Mouse (Mus musculus) heart, embryonic 12.5 days (tissue): ENCODE measurements around the gene Mtx2. TPM values are rescaled to one million over a fixed set of nuclear protein-coding genes. Genes with fewer than 3 reads are reported as not detected.

ENCODE experiments used
- ATAC-seq: fragments of 200-750 bp; cut with Nextera tagmentation; 2 replicates; pipeline ENCODE4 v1.8.0; 2017; ENCODE audit warnings: moderate TSS enrichment, moderate library complexity; ENCODE audit not compliant: insufficient number of reproducible peaks, low FRiP score
- H3K27ac ChIP-seq: fragments of 300-500 bp; sonication (generic); 2 replicates; pipeline ENCODE4 v1.5.1; 2016; ENCODE audit warnings: mild to moderate bottlenecking, moderate library complexity; ENCODE audit not compliant: poor library complexity, severe bottlenecking
- H3K27me3 ChIP-seq: fragments of 300-500 bp; sonication (generic); replicated peaks from 2 replicates; pipeline ENCODE4 v1.6.1; 2016; ENCODE audit warnings: mild to moderate bottlenecking, moderate library complexity
- H3K36me3 ChIP-seq: fragments of 300-500 bp; sonication (generic); 2 replicates; pipeline ENCODE4 v1.6.1; 2016; ENCODE audit warnings: mild to moderate bottlenecking, moderate library complexity
- H3K4me1 ChIP-seq: fragments of 300-500 bp; sonication (generic); replicated peaks from 2 replicates; pipeline ENCODE4 v1.6.1; 2016; ENCODE audit warnings: mild to moderate bottlenecking
- H3K4me2 ChIP-seq: fragments of 300-500 bp; sonication (generic); 2 replicates; pipeline ENCODE4 v1.6.1; 2016; ENCODE audit warnings: mild to moderate bottlenecking, moderate library complexity
- H3K4me3 ChIP-seq: fragments of 300-500 bp; sonication (generic); 2 replicates; pipeline ENCODE4 v1.5.1; 2016; ENCODE audit warnings: mild to moderate bottlenecking
- H3K9ac ChIP-seq: fragments of 300-500 bp; sonication (generic); 2 replicates; pipeline ENCODE4 v1.6.1; 2016; ENCODE audit warnings: mild to moderate bottlenecking, moderate library complexity
- H3K9me3 ChIP-seq: fragments of 300-500 bp; sonication (generic); replicated peaks from 2 replicates; pipeline ENCODE4 v1.6.1; 2016; ENCODE audit warnings: mild to moderate bottlenecking, moderate library complexity
- WGBS: fragments of 180-500 bp; shearing (Covaris S2); methylation state at CpG from one replicate; pipeline ENCODE4 v1.1.7; 2016; 5-methylcytosine and 5-hydroxymethylcytosine counted together
- polyA plus RNA-seq: library from polyadenylated mRNA; unstranded; fragments of >200 nt; fragmentation: Nextera tagmentation; extraction: Ambion mirVana; gene quantifications from 2 replicates; pipeline ENCODE4 v1.2.1, GENCODE M21; 2016

The Mtx2 gene
- polyA plus RNA-seq, 1 experiment from 2014 or later: 168 TPM

DNA sequence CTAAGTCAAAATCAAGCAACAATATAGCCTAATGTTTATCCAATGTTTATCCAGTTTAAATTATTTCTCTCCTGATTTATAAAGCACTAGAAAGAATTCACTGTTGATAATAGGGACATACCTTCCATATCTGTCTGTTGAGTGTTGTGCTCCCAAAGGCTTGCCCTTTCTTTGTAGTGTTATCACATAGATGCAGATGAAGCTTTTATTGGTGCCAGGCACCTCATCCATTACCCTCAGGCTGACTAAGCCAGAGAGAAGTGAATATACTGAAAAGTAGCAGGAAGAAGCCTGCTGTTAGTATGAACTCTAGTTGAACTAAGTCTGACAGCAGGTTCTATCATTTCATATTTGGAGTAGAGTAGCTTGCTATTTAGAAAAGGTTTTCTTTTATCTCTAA, 39.8 kb downstream of the Mtx2 start:
- no peak for ATAC-seq
- H3K9me3 ChIP-seq: peaks cover 4% of the 10 kb centered on the region

DNA sequence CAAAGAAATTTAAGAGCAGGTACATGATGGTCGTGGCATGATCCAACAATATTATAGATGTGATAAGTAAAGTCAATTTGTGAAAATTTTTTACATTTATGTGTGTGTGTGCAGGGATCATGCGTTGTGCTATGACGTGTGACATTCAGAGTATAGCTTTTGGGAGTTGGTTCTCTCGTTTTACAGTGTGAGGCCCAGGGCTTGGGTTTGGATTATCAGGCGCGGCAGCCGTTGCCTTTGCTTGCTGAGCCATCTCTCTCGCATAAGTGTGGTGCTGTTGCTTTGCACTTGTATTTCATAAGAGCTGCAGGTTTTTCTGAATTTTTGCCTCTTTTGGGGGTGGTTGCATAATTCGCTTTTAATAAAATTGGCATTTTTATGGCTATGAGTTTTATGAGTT, 48.4 kb downstream of the Mtx2 start:
- no peak overlapping the region for H3K9ac ChIP-seq
- H3K4me1 ChIP-seq: peaks cover 5% of the 10 kb centered on the region; the same call in 1 of the 2 replicates
- H3K36me3 ChIP-seq: peaks cover 34% of the 10 kb centered on the region
- no peak overlapping the region for H3K4me2 ChIP-seq
- WGBS: 85% methylated on average over 9 of the region's 9 CpGs
- H3K27ac ChIP-seq: no peak overlapping the region
- no peak for ATAC-seq
- H3K27me3 ChIP-seq: no peaks in the 10 kb centered on the region
- no peak overlapping the region for H3K4me3 ChIP-seq
- H3K9me3 ChIP-seq: no peaks in the 10 kb centered on the region

More for the DNA sequence above, 39.8 kb downstream of the Mtx2 start:
- Histone ChIP-seq H3K27ac (no peak overlapping the region), H3K27me3 (no peaks in the 10 kb centered on the region), H3K4me2 (no peak overlapping the region), H3K36me3 (peaks cover 14% of the 10 kb centered on the region), H3K4me3 (no peak overlapping the region), H3K9ac (no peak overlapping the region), H3K4me1 (no peaks in the 10 kb centered on the region)

DNA sequence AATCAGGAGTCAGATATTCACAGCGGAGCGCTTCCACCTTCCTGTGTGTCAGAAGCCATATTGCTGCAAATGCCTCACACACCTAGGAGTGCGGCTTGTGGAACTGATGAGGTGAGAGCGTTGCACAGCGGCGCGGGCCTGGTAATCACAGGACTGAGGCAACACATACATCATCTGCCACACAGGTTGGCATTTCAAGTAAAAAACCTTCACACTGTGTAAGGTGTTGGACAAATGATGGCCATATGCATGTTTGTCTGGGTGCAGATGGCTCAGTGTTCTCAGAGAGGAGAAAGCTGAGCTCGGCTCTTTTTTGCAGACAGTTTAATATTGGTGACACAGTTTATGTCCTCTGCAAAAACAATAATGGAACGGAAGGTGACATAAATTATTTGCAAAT, 58.8 kb downstream of the Mtx2 start:
- no peak overlapping the region for H3K9ac ChIP-seq
- H3K4me1 ChIP-seq: no peaks in the 10 kb centered on the region
- H3K27me3 ChIP-seq: no peaks in the 10 kb centered on the region
- H3K9me3 ChIP-seq: no peaks in the 10 kb centered on the region
- no peak overlapping the region for H3K4me2 ChIP-seq
- 91% methylated on average over 9 of the region's 9 CpGs for WGBS
- no peak overlapping the region for H3K4me3 ChIP-seq
- no peak overlapping the region for H3K27ac ChIP-seq
- ATAC-seq: no peak
- no peaks in the 10 kb centered on the region for H3K36me3 ChIP-seq

DNA sequence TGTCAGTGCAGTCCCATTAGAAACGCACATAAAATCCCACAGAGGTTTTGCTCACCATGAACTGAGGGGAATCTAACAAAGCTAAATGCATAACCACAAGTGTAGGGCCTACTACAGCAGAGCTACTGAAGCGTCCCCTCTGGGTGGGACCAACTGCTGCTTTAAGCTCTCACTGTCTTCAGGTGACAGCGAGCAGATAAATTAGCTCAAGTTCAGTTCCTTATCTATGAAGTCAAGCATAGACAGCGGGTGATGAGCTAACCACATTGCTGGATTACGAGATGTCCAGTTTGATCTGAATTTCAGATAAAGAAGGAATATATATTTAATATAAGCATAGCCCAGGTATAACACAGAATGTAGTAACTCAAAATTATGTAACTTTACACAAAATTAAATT, 66.3 kb downstream of the Mtx2 start:
- no peaks in the 10 kb centered on the region for H3K27me3 ChIP-seq
- no peaks in the 10 kb centered on the region for H3K4me1 ChIP-seq
- H3K9ac ChIP-seq: no peak overlapping the region
- no peaks in the 10 kb centered on the region for H3K36me3 ChIP-seq
- no peak overlapping the region for H3K4me3 ChIP-seq
- H3K4me2 ChIP-seq: no peak overlapping the region
- H3K9me3 ChIP-seq: no peaks in the 10 kb centered on the region
- WGBS: 64% methylated on average over 5 of the region's 5 CpGs
- H3K27ac ChIP-seq: no peak overlapping the region
- no peak for ATAC-seq

DNA sequence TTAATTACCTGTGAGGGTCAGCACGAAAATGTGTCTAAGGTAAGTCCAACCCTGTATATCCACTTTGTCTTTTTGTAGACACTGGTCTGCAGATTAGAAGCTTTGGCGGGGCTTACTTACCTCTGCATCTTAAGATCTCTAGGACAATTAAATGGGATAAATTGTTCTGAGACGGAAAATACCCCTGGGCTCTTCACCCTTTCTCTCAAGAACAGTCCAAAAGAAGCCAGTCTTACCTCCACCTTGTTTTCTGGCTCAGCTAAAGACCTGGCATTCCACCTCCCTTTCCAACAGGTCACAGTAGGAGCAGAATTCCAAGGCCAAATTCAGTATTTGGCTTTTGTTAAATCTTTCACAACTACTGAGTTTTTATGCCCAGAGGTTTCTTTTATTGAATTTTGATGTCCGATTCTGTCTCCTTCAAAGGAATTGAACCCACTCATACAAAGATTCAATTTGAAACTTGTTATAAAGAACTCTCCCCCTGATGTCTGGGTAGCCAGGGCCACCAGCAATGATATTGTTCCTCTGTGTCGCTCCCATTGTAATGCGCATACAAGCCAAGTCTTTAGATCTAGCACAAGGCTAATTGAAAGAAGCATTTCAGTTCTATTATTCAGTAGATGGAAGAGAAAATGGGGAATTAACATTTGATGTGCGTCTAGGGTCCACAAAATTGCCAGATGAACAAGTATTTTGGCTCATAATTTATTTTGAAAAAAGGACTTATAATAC, 67.4 kb downstream of the Mtx2 start:
- no peak for ATAC-seq
- no peak overlapping the region for H3K9ac ChIP-seq
- no peaks in the 10 kb centered on the region for H3K36me3 ChIP-seq
- no peak overlapping the region for H3K4me2 ChIP-seq
- 83% methylated on average over 7 of the region's 7 CpGs for WGBS
- H3K4me1 ChIP-seq: no peaks in the 10 kb centered on the region
- no peaks in the 10 kb centered on the region for H3K27me3 ChIP-seq
- H3K27ac ChIP-seq: no peak overlapping the region
- H3K4me3 ChIP-seq: no peak overlapping the region
- no peaks in the 10 kb centered on the region for H3K9me3 ChIP-seq

DNA sequence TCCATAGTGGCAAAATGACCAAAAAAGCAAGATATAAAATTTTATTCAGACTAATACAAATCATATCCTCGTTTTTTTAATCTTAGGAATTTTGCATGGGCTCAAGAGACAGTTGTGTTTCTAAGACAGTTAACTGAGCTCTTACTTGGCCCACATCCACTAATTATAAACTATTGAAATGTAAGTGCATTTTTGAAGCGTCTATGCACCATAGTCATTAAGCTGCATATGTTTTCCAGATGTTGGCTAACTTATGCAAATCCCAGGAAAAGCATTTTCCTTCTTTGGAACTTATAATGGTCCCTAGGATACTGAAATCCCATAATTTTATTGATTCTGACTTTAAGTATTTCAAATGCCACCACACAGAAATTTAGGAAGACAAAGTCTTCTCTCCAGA, 68.5 kb downstream of the Mtx2 start:
- Histone ChIP-seq H3K9ac (no peak overlapping the region), H3K4me3 (no peak overlapping the region), H3K4me2 (no peak overlapping the region), H3K4me1 (no peaks in the 10 kb centered on the region), H3K9me3 (no peaks in the 10 kb centered on the region), H3K27ac (no peak overlapping the region), H3K27me3 (no peaks in the 10 kb centered on the region), H3K36me3 (no peaks in the 10 kb centered on the region)
- ATAC-seq: no peak
- 77% methylated on average over 2 of the region's 2 CpGs for WGBS

DNA sequence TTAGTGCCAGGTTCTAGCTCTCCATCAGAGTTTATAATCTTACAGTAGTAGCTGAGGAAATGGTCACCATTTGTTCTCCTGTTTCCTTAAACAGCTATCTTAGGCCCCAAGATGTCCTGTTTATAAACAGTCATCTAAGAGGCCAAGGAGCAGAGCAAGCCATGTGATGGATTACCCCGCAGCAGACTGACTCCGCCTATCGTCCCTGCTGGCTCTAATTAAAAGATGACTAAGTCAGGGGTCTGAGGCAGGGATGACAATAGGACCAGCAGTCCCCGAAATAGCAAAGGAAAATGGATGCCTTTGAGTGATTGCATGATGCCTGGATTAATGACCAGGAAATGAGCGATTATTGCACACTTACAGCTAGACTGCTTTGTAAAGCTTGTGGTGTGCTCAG, 74.4 kb downstream of the Mtx2 start:
- no peak overlapping the region for H3K4me3 ChIP-seq

DNA sequence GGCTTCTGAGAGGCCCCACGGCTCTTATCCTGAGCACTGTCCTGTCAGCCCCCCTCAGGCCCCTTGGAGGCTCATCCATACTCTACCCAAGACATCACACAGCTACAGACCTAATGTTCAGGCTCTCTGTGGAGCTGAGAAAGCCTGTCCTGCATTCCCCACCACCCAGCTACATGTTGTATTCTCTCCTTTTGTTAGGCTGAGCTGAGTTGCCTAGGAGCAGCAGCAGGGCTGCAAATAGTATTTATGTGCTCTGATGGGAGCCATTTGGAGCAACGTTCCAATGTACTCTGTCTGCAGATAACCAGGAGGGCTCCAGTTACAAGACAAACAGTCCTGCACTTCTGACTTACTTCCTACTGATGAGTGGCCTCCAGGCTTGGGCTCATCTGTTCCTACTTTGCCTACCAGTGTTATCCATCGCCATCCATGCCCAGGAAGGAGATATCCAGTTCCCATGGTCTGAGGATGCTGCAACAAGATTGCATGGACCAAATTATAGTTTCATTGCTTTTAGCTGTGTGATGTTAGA, 76.2 kb downstream of the Mtx2 start:
- ATAC-seq: no peak
- Histone ChIP-seq H3K27me3 (no peaks in the 10 kb centered on the region), H3K36me3 (no peaks in the 10 kb centered on the region), H3K27ac (no peak overlapping the region), H3K9ac (no peak overlapping the region), H3K4me1 (peaks cover 7% of the 10 kb centered on the region), H3K4me3 (no peak overlapping the region), H3K4me2 (no peak overlapping the region), H3K9me3 (no peaks in the 10 kb centered on the region)
- WGBS: 27% methylated on average over 3 of the region's 3 CpGs

More for the DNA sequence above, 74.4 kb downstream of the Mtx2 start:
- Histone ChIP-seq H3K27ac (no peak overlapping the region), H3K4me1 (peaks cover 7% of the 10 kb centered on the region), H3K9ac (no peak overlapping the region), H3K9me3 (no peaks in the 10 kb centered on the region), H3K27me3 (no peaks in the 10 kb centered on the region), H3K36me3 (no peaks in the 10 kb centered on the region), H3K4me2 (no peak overlapping the region)
- no peak for ATAC-seq
- WGBS: 38% methylated on average over 5 of the region's 5 CpGs

DNA sequence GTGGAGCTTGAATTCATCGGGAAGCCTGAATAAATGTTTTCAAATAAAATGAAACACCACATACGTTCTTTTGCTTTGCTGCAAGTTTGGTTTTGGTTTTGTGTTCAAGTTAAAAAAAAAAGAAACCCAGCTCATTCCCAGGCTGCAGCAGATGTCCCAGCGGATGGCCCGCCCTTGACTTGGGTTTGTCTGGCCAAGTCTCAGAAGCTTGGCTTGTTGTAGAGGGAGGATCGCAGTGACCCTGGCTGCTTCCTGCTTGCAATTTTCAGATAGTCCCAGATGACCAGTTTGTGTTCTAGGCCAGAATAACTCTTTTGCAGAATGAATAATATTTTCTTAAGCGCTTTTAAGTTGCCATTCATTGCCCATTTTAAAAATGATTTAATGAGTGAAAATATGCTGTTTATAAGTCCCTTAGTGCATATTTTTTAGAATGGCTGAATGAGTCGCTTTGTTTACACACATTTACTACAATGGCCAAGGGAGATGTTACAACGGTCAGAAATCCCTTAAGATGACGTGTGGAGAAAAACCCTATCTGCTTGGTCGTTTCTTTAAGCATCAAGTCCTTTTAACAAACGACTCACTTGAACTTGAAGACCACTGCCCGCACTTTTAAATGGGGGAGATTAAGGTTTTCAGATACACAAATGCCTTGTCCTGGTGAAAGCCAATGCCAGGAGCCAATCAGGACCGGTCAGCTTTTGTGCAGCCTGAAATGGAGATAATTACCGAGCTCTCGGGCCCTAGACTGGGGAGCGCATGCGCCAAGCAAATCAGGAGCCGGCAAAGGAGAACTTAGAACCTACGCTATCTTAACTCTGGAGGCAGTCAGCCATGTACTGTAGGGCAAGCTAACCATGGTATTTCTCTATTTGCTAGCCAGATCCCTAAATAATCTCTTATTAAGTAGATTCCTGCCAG, 82.0 kb downstream of the Mtx2 start:
- WGBS: 73% methylated on average over 19 of the region's 19 CpGs
- no peak overlapping the region for H3K4me2 ChIP-seq
- H3K27ac ChIP-seq: no peak overlapping the region

DNA sequence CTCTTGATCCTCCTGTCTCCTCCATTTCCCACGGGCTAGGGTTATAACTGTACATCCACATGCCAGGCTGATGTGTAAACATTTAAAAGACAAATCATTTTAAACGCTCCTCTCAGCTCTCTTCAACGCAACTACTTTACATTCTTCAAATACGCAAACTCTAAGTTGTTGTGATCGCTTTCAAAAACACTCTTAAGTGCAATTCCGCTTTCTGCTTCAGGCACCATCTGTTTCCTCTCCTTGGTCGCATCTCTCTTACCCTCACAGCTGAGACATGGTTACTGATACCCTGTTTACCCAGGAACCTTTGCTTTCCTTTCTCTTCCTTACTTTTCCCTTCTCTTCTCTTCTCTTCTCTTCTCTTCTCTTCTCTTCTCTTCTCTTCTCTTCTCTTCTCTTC, 86.4 kb downstream of the Mtx2 start:
- 73% methylated on average over 7 of the region's 7 CpGs for WGBS
- H3K36me3 ChIP-seq: no peaks in the 10 kb centered on the region
- no peaks in the 10 kb centered on the region for H3K9me3 ChIP-seq
- H3K4me3 ChIP-seq: no peak overlapping the region
- no peak for ATAC-seq
- H3K27me3 ChIP-seq: 0 out of 2 replicates have a peak, but pooled peaks cover 5% of the 10 kb centered on the region
- H3K4me2 ChIP-seq: no peak overlapping the region
- no peak overlapping the region for H3K27ac ChIP-seq
- no peaks in the 10 kb centered on the region for H3K4me1 ChIP-seq
- no peak overlapping the region for H3K9ac ChIP-seq

More for the DNA sequence above, 82.0 kb downstream of the Mtx2 start:
- Histone ChIP-seq H3K36me3 (no peaks in the 10 kb centered on the region), H3K9ac (no peak overlapping the region), H3K4me3 (no peak overlapping the region), H3K9me3 (no peaks in the 10 kb centered on the region), H3K27me3 (no peaks in the 10 kb centered on the region), H3K4me1 (no peaks in the 10 kb centered on the region)
- no peak for ATAC-seq

DNA sequence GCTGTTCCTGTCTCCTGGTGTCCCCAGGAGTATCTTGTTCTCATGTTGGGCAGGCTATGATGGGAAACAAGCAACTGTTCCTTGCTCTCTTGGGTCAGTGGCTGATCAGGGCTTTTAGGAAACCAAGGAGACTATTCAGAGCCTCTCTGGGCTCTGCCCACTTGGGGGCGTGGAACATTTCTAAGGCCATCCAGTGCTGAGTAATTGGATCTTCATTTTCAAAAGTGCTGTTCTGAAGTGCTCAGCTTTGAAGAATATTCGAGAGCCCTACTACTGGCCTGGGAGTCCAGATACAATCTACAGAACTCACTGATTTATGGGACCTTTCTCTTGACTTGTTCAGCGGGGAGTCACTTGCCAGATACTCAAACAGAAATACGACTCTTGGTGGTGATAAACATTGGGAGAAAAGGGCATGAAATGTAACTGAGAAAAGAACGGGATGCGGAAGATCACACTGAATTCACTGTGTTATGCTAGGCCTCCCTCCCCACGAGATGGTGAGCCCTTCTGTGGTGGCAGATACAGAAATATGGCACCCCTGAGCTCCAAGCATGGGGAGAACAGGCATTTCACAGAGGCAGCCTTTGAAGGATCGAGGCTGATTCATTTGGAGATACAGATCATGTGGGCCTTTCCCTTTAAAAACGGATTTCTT, 92.4 kb downstream of the Mtx2 start:
- no peak for ATAC-seq
- WGBS: 56% methylated on average over 9 of the region's 9 CpGs

More for the DNA sequence above, 92.4 kb downstream of the Mtx2 start:
- Histone ChIP-seq H3K4me2 (no peak overlapping the region), H3K27ac (no peak overlapping the region), H3K9me3 (no peaks in the 10 kb centered on the region), H3K9ac (no peak overlapping the region), H3K27me3 (peaks cover 5% of the 10 kb centered on the region; the same call in 1 of the 2 replicates), H3K4me1 (no peaks in the 10 kb centered on the region), H3K36me3 (no peaks in the 10 kb centered on the region), H3K4me3 (no peak overlapping the region)
